Mouse (Mus musculus) hindbrain, embryonic 12.5 days (tissue): ENCODE results near the gene Rgs19. TPM values are rescaled to one million over a fixed set of nuclear protein-coding genes. Genes with fewer than 3 reads are reported as not detected.

Experiments
- ATAC-seq: fragments of 200-750 bp; cut with Nextera tagmentation; 2 replicates; pipeline ENCODE4 v1.8.0; 2017; ENCODE audit warnings: moderate TSS enrichment; ENCODE audit not compliant: low FRiP score
- H3K27ac ChIP-seq: fragments of 300-500 bp; sonication (generic); 2 replicates; pipeline ENCODE4 v1.5.1; 2016; ENCODE audit warnings: mild to moderate bottlenecking
- H3K27me3 ChIP-seq: fragments of 300-500 bp; sonication (generic); 2 replicates; pipeline ENCODE4 v1.6.1; 2016; ENCODE audit warnings: mild to moderate bottlenecking
- H3K36me3 ChIP-seq: fragments of 300-500 bp; sonication (generic); 2 replicates; pipeline ENCODE4 v1.6.1; 2016; ENCODE audit warnings: mild to moderate bottlenecking
- H3K4me1 ChIP-seq: fragments of 300-500 bp; sonication (generic); 2 replicates; pipeline ENCODE4 v1.6.1; 2016
- H3K4me2 ChIP-seq: fragments of 300-500 bp; sonication (generic); replicated peaks from 2 replicates; pipeline ENCODE4 v1.6.1; 2016; ENCODE audit warnings: mild to moderate bottlenecking
- H3K4me3 ChIP-seq: fragments of 300-500 bp; sonication (generic); 2 replicates; pipeline ENCODE4 v1.5.1; 2016; ENCODE audit warnings: mild to moderate bottlenecking
- H3K9ac ChIP-seq: fragments of 300-500 bp; sonication (generic); 2 replicates; pipeline ENCODE4 v1.6.1; 2016; ENCODE audit warnings: mild to moderate bottlenecking, moderate library complexity
- H3K9me3 ChIP-seq: fragments of 300-500 bp; sonication (generic); replicated peaks from 2 replicates; pipeline ENCODE4 v1.6.1; 2016; ENCODE audit warnings: mild to moderate bottlenecking
- WGBS: fragments of 180-500 bp; shearing (Covaris S2); methylation state at CpG from one replicate; pipeline ENCODE4 v1.1.7; 2016; 5-methylcytosine and 5-hydroxymethylcytosine counted together
- polyA plus RNA-seq: library from polyadenylated mRNA; unstranded; fragments of >200 nt; fragmentation: Nextera tagmentation; extraction: Ambion mirVana; gene quantifications from 2 replicates; pipeline ENCODE4 v1.2.1, GENCODE M21; 2016

Rgs19 gene
- polyA plus RNA-seq, 1 experiment from 2014 or later, result 54.4 TPM

DNA sequence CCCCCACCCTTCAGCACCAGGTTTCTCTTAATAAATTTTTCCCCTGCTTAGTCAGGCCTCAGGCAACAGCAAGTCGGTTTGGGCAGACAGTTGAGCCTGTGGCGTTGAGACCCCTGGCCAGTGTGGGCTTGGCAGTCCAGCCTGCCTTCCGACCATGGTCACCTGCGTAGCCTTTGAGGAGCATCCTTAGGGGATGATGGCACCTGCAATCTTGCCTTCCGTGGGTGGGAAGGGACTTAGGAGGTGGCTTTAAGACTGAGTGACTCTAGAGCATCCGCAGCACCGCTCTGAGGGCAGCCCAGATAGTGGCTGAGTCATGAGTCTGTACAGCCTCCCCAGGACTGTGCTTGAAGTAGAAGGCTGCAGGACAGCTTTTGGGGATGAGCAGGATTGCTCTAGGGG lies 13.1 kb downstream of the Rgs19 start:
- H3K4me3 ChIP-seq, result peak overlapping the region; percentile 63
- 0 out of 2 replicates have a peak overlapping the region, but pooled peaks have one; percentile 40 for H3K27ac ChIP-seq
- no peaks in the 10 kb centered on the region for H3K9me3 ChIP-seq
- peak; percentile 27 for ATAC-seq
- H3K27me3 ChIP-seq, result no peaks in the 10 kb centered on the region
- H3K9ac ChIP-seq, result peak overlapping the region; percentile 90
- peak overlapping the region; percentile 89 for H3K4me2 ChIP-seq
- no peaks in the 10 kb centered on the region for H3K36me3 ChIP-seq
- WGBS, result 15% methylated on average over 7 of the region's 7 CpGs
- peaks cover 23% of the 10 kb centered on the region for H3K4me1 ChIP-seq

GRCm38 (mm10) chr2:181679951-181680715 lies 13.6 kb downstream of the Rgs19 start, which contains the start of gene Tcea2:
TSS of gene Tcea2 (plus strand) at chr2:181680310.
- peak within 1 kb of the TSS; percentile 63 for H3K4me3 ChIP-seq
- no peaks in the 10 kb centered on the region for H3K27me3 ChIP-seq
- H3K4me2 ChIP-seq, result peak within 1 kb of the TSS; percentile 89
- no peaks in the 10 kb centered on the region for H3K9me3 ChIP-seq
- peak within 1 kb of the TSS; percentile 90 for H3K9ac ChIP-seq
- WGBS, result under 1% methylated on average over 60 of the region's 69 CpGs
- H3K4me1 ChIP-seq, result peaks cover 29% of the 10 kb centered on the region
- H3K27ac ChIP-seq, result 0 out of 2 replicates have a peak within 1 kb of the TSS, but pooled peaks have one; percentile 40
- no peaks in the 10 kb centered on the region for H3K36me3 ChIP-seq
- peak; percentile 57 for ATAC-seq

GRCm38 (mm10) chr2:181678780-181679179 lies 15.0 kb downstream of the Rgs19 start:
- Histone ChIP-seq H3K4me3 (no peak overlapping the region), H3K27me3 (no peaks in the 10 kb centered on the region; the same call in 1 of the 2 replicates), H3K9ac (no peak overlapping the region), H3K4me2 (no peak overlapping the region), H3K4me1 (peaks cover 30% of the 10 kb centered on the region), H3K9me3 (no peaks in the 10 kb centered on the region), H3K27ac (no peak overlapping the region), H3K36me3 (no peaks in the 10 kb centered on the region)
- WGBS, result 41% methylated on average over 1 of the region's 1 CpGs
- peak; percentile 63; the same call in 1 of the 2 replicates for ATAC-seq

- WGBS, result 70% methylated on average over 3 of the region's 3 CpGs
- Histone ChIP-seq H3K36me3 (no peaks in the 10 kb centered on the region), H3K9me3 (no peaks in the 10 kb centered on the region), H3K9ac (no peak overlapping the region), H3K4me2 (no peak overlapping the region), H3K4me3 (no peak overlapping the region), H3K4me1 (peaks cover 34% of the 10 kb centered on the region), H3K27ac (0 out of 2 replicates have a peak overlapping the region, but pooled peaks have one; percentile 25), H3K27me3 (peaks cover 9% of the 10 kb centered on the region)
- no peak for ATAC-seq
These were observed 16.1 kb downstream of the Rgs19 start for GRCm38 (mm10) chr2:181677755-181678098.

DNA sequence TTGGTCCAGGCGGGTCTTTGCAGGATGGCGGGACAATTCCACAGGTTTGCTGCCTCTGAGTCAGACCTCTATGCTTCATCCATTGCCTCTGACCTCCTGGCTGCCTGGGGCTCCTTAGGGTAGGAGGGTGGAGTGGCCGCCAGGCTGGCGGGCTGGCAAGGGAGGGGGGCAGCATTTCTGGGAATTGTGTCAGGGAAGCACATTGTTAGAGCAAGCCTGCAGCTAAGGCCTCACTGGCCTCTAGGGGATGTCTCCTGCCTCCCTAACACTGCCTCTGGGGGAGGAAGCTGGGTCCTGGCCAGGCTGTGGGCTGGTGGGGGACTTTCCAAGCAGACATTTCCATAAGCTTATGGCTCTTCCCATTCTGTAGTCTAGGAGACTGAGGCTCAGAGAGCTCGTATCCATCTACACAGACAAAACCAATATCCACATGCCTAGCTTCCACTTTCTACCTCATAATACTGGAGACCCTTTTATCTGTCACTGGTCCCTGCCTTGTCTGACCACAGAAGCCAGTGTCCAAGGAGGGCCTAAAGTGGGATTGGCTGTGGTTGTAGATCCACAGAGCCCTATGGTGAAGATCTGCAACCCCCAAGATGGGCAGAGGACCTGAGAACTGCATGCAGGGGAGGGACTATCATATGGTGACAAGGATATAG lies 16.6 kb downstream of the Rgs19 start:
- no peak overlapping the region for H3K4me2 ChIP-seq
- WGBS, result 56% methylated on average over 5 of the region's 5 CpGs
- H3K27me3 ChIP-seq, result peaks cover 14% of the 10 kb centered on the region
- H3K9me3 ChIP-seq, result no peaks in the 10 kb centered on the region
- H3K9ac ChIP-seq, result no peak overlapping the region
- H3K36me3 ChIP-seq, result no peaks in the 10 kb centered on the region
- no peak overlapping the region for H3K4me3 ChIP-seq
- H3K27ac ChIP-seq, result 0 out of 2 replicates have a peak overlapping the region, but pooled peaks have one; percentile 25
- H3K4me1 ChIP-seq, result peaks cover 34% of the 10 kb centered on the region
- ATAC-seq, result no peak

GRCm38 (mm10) chr2:181676424-181676823 lies 17.4 kb downstream of the Rgs19 start:
- Histone ChIP-seq H3K27ac (peak overlapping the region; percentile 55; the same call in 1 of the 2 replicates), H3K4me3 (no peak overlapping the region), H3K27me3 (peaks cover 22% of the 10 kb centered on the region), H3K9ac (no peak overlapping the region), H3K4me1 (peaks cover 38% of the 10 kb centered on the region), H3K4me2 (no peak overlapping the region), H3K36me3 (no peaks in the 10 kb centered on the region), H3K9me3 (no peaks in the 10 kb centered on the region)
- 24% methylated on average over 2 of the region's 2 CpGs for WGBS
- ATAC-seq, result no peak

- peaks cover 32% of the 10 kb centered on the region for H3K27me3 ChIP-seq
These were observed 18.3 kb downstream of the Rgs19 start for GRCm38 (mm10) chr2:181675454-181675853.

GRCm38 (mm10) chr2:181674934-181675333 lies 18.8 kb downstream of the Rgs19 start:
- Histone ChIP-seq H3K4me1 (peaks cover 44% of the 10 kb centered on the region), H3K9me3 (no peaks in the 10 kb centered on the region), H3K4me2 (0 out of 2 replicates have a peak overlapping the region, but pooled peaks have one; percentile 41), H3K36me3 (no peaks in the 10 kb centered on the region), H3K27me3 (peaks cover 37% of the 10 kb centered on the region), H3K27ac (no peak overlapping the region), H3K9ac (no peak overlapping the region), H3K4me3 (no peak overlapping the region)
- ATAC-seq, result no peak
- 72% methylated on average over 4 of the region's 4 CpGs for WGBS

More at GRCm38 (mm10) chr2:181675454-181675853, 18.3 kb downstream of the Rgs19 start:
- no peak for ATAC-seq
- peaks cover 39% of the 10 kb centered on the region for H3K4me1 ChIP-seq
- 3% methylated on average over 14 of the region's 14 CpGs for WGBS
- H3K27ac ChIP-seq, result 0 out of 2 replicates have a peak overlapping the region, but pooled peaks have one; percentile 55
- H3K4me3 ChIP-seq, result peak overlapping the region; percentile 11; the same call in 1 of the 2 replicates
- H3K4me2 ChIP-seq, result peak overlapping the region; percentile 41
- H3K36me3 ChIP-seq, result no peaks in the 10 kb centered on the region
- H3K9me3 ChIP-seq, result no peaks in the 10 kb centered on the region
- 0 out of 2 replicates have a peak overlapping the region, but pooled peaks have one; percentile 32 for H3K9ac ChIP-seq

DNA sequence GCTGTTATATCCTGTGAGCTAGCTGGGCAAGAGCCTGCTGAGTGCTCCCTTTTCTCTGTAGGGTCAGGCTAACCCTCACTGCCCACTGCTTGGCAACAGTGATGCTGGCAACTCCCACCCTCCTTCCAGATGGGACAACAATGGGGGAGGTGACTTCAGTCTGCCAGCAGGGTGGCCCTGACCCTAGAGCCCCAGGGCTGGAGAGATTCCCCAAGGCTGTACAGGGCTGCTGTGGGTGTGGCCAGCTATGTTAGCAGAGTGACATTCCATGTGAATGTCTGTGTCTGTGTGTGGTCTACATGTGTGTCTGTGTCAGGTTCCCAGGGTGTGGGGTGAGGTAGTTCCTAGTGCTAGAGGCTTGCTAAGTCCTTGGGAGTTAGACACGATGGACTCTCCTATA lies 20.3 kb downstream of the Rgs19 start:
- WGBS, result 28% methylated on average over 1 of the region's 1 CpGs
- H3K4me3 ChIP-seq, result no peak overlapping the region
- H3K4me1 ChIP-seq, result peaks cover 40% of the 10 kb centered on the region
- H3K27me3 ChIP-seq, result peaks cover 52% of the 10 kb centered on the region
- no peak overlapping the region for H3K4me2 ChIP-seq
- no peak for ATAC-seq
- H3K27ac ChIP-seq, result no peak overlapping the region; the same call in 1 of the 2 replicates
- no peak overlapping the region for H3K9ac ChIP-seq
- H3K36me3 ChIP-seq, result no peaks in the 10 kb centered on the region
- H3K9me3 ChIP-seq, result no peaks in the 10 kb centered on the region

DNA sequence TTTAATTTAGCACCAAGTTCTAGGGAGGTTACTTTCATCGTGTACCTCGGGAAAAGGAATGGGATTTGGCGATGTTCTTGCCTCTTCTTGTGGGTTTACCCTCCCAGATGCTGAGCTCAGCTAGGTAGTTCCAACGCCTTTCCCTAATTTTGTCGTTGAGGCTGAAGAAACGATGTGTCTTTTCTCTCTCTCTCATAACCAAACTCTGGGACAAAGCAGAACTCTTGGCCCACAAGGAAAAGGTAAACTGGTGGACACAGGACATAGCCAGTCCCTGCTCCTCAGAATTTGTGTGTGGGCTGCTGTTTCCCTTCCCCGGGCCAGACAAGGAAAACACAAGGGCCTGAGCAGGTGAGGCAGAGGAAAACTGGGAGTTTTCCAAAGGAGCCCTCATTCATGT lies 21.8 kb downstream of the Rgs19 start:
- H3K9me3 ChIP-seq, result no peaks in the 10 kb centered on the region
- no peak overlapping the region for H3K4me2 ChIP-seq
- H3K4me3 ChIP-seq, result no peak overlapping the region
- no peak overlapping the region for H3K27ac ChIP-seq
- H3K4me1 ChIP-seq, result peaks cover 37% of the 10 kb centered on the region
- ATAC-seq, result no peak
- 24% methylated on average over 7 of the region's 7 CpGs for WGBS
- peaks cover 61% of the 10 kb centered on the region for H3K27me3 ChIP-seq
- H3K9ac ChIP-seq, result no peak overlapping the region
- no peaks in the 10 kb centered on the region for H3K36me3 ChIP-seq

GRCm38 (mm10) chr2:181671326-181671725 lies 22.5 kb downstream of the Rgs19 start, which contains the start of gene Sox18:
TSS of gene Sox18 (minus strand) at chr2:181671640.
- Histone ChIP-seq H3K4me2 (peak within 1 kb of the TSS; percentile 72), H3K27ac (no peak within 1 kb of the TSS), H3K36me3 (no peaks in the 10 kb centered on the region), H3K9ac (peak within 1 kb of the TSS; percentile 50), H3K9me3 (no peaks in the 10 kb centered on the region), H3K4me3 (peak within 1 kb of the TSS; percentile 41), H3K27me3 (peaks cover 61% of the 10 kb centered on the region), H3K4me1 (peaks cover 36% of the 10 kb centered on the region)
- ATAC-seq, result no peak
- under 1% methylated on average over 43 of the region's 43 CpGs for WGBS

GRCm38 (mm10) chr2:181670913-181671311 lies 22.9 kb downstream of the Rgs19 start:
- Histone ChIP-seq H3K4me3 (peak overlapping the region; percentile 41), H3K4me2 (peak overlapping the region; percentile 72), H3K27me3 (peaks cover 61% of the 10 kb centered on the region), H3K9ac (peak overlapping the region; percentile 50; the same call in 1 of the 2 replicates), H3K36me3 (no peaks in the 10 kb centered on the region), H3K4me1 (peaks cover 33% of the 10 kb centered on the region), H3K9me3 (no peaks in the 10 kb centered on the region), H3K27ac (no peak overlapping the region)
- WGBS, result 2% methylated on average over 41 of the region's 41 CpGs
- no peak for ATAC-seq
